Mouse (Mus musculus) c-Kit-positive CD71-negative TER-119-negative erythroid progenitor cells, embryonic 14.5 days (primary cell): ENCODE results near the gene Dpp10.

ENCODE experiments used
- DNase-seq: peaks from one replicate; pipeline ENCODE4 v3.0.0-alpha.2; 2013; ENCODE audit warnings: low read depth

Dpp10 gene

GRCm38 (mm10) chr1:123919606-123920005 is 125.8 kb downstream of the Dpp10 start:
- no peak for DNase-seq

- DNase-seq = no peak
These were observed 142.7 kb downstream of the Dpp10 start for GRCm38 (mm10) chr1:123902628-123903027.

GRCm38 (mm10) chr1:123901218-123901617 is 144.1 kb downstream of the Dpp10 start:
- DNase-seq = no peak

GRCm38 (mm10) chr1:123887243-123887642 is 158.1 kb downstream of the Dpp10 start:
- DNase-seq = no peak

- no peak for DNase-seq
These were observed 198.5 kb downstream of the Dpp10 start for GRCm38 (mm10) chr1:123846881-123847280.

- no peak for DNase-seq
These were observed 244.2 kb downstream of the Dpp10 start for GRCm38 (mm10) chr1:123801206-123801605.

- no peak for DNase-seq
These were observed 279.8 kb downstream of the Dpp10 start for GRCm38 (mm10) chr1:123765511-123765910.

- no peak for DNase-seq
These were observed 283.1 kb downstream of the Dpp10 start for GRCm38 (mm10) chr1:123762272-123762671.

- DNase-seq = no peak
These were observed 289.3 kb downstream of the Dpp10 start for GRCm38 (mm10) chr1:123756055-123756454.

GRCm38 (mm10) chr1:123707292-123707691 is 338.1 kb downstream of the Dpp10 start:
- no peak for DNase-seq

- no peak for DNase-seq
These were observed 386.9 kb downstream of the Dpp10 start for GRCm38 (mm10) chr1:123658409-123658808.

- DNase-seq = no peak
These were observed 388.8 kb downstream of the Dpp10 start for GRCm38 (mm10) chr1:123656607-123657006.

- DNase-seq = no peak
These were observed 407.5 kb downstream of the Dpp10 start for GRCm38 (mm10) chr1:123637897-123638296.

- no peak for DNase-seq
These were observed 417.1 kb downstream of the Dpp10 start for GRCm38 (mm10) chr1:123628268-123628667.

GRCm38 (mm10) chr1:123584857-123585256 is 460.5 kb downstream of the Dpp10 start:
- DNase-seq = no peak

- DNase-seq = no peak
These were observed 465.2 kb downstream of the Dpp10 start for GRCm38 (mm10) chr1:123580112-123580511.

GRCm38 (mm10) chr1:123573713-123574112 is 471.6 kb downstream of the Dpp10 start:
- DNase-seq = no peak

- no peak for DNase-seq
These were observed 502.9 kb downstream of the Dpp10 start for GRCm38 (mm10) chr1:123542496-123542895.

- DNase-seq = no peak
These were observed 577.6 kb downstream of the Dpp10 start for GRCm38 (mm10) chr1:123467729-123468128.

GRCm38 (mm10) chr1:123414163-123414562 is 631.2 kb downstream of the Dpp10 start:
- DNase-seq = no peak

GRCm38 (mm10) chr1:123351300-123351699 is 694.1 kb downstream of the Dpp10 start:
- no peak for DNase-seq

GRCm38 (mm10) chr1:123337877-123338276 is 707.5 kb downstream of the Dpp10 start:
- no peak for DNase-seq

GRCm38 (mm10) chr1:123316886-123317285 is 728.5 kb downstream of the Dpp10 start:
- no peak for DNase-seq
